Mouse (Mus musculus): ENCODE data around the gene Cdc42ep4.
A peak's percentile ranks its signal among the peaks of the same experiment; 100 is the strongest.

The Cdc42ep4 gene

GRCm38 (mm10) chr11:113777878-113778464 lies 26.3 kb upstream of the Cdc42ep4 start:
- no peak for DNase-seq (ENCODE audit: low read depth, low spot score)

DNA sequence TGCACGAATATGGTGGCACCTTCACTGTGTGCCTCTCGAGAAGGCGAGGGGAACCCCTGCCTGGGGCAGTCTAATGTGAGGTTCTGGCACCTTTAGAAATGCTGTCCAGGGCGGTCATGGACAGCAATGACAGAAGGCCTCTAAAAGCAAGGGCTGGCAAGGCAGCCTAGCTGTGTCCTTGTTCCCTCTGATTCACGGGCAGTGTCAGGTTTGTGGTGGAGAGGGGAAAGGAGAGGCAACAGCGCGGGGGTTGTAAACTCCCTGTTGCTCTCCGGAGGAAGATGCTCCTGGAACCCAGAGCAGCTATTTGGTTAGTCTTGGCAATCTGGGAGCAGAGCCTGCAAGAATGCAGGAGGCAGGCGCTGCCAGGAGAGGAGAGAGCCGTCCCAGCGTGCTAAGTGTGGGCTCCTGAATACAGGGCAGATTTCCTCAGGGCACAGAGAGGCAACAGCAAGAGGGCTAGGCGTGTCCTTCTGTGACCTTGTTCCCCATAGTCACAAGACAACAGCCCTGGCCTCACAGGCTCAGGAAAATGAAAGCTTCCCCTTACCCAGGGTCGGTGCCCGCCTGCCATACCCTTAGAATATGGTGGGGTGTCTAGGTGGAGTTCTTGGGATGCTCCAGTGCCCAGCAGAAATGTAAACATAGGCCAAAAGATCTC lies 25.3 kb upstream of the Cdc42ep4 start:
- no peak for DNase-seq (ENCODE audit: low read depth, low spot score)

DNA sequence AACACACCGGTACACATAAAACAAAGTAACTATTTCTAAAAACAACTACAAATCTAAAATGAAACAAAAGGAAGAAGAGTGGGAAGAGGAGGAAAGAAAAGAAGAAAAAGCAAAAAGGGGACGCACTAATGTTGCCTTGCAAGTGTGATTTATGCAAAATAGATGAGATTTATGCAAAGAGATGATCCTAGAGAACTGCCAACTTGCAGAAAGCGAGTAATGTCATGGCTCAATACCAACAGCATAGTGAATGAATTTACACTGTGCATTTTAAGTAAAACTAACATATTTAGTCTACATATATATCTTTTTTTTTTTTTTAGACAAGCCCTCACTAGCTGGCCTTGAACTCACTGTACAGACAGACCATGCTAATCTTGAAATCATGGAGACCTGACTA lies 23.1 kb upstream of the Cdc42ep4 start:
- no peak for DNase-seq (ENCODE audit: low read depth, low spot score)

GRCm38 (mm10) chr11:113773191-113773590 lies 21.5 kb upstream of the Cdc42ep4 start:
- no peak for DNase-seq (ENCODE audit: low read depth, low spot score)

GRCm38 (mm10) chr11:113771187-113771586 lies 19.5 kb upstream of the Cdc42ep4 start:
- no peak for DNase-seq (ENCODE audit: low read depth, low spot score)

- no peak for DNase-seq (ENCODE audit: low read depth, low spot score)
Observed at GRCm38 (mm10) chr11:113768356-113768755, 16.7 kb upstream of the Cdc42ep4 start.

DNA sequence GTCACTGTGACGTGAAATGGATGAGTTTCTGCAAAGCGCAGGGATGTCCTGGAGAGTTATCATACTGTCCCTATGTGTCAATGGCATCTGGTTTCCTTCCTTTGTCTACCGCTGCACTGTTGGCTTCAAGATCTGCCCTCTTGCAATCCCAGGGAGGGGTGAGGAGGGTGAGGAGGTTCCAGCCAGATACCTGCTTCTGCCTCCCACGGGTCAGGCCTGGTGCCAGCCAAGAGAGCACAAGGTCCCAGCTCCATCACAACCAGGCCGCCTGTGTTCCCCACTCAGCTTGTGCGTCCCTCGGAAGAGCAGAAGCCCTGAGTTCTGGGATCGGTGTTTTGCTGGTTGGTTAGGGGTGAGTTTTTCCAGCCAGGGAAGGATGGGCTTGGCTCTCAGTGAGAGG lies 15.6 kb upstream of the Cdc42ep4 start:
- DNase-seq (ENCODE audit: low read depth, low spot score) = no peak

GRCm38 (mm10) chr11:113766284-113766985 lies 14.8 kb upstream of the Cdc42ep4 start:
- no peak for DNase-seq (ENCODE audit: low read depth, low spot score)

DNA sequence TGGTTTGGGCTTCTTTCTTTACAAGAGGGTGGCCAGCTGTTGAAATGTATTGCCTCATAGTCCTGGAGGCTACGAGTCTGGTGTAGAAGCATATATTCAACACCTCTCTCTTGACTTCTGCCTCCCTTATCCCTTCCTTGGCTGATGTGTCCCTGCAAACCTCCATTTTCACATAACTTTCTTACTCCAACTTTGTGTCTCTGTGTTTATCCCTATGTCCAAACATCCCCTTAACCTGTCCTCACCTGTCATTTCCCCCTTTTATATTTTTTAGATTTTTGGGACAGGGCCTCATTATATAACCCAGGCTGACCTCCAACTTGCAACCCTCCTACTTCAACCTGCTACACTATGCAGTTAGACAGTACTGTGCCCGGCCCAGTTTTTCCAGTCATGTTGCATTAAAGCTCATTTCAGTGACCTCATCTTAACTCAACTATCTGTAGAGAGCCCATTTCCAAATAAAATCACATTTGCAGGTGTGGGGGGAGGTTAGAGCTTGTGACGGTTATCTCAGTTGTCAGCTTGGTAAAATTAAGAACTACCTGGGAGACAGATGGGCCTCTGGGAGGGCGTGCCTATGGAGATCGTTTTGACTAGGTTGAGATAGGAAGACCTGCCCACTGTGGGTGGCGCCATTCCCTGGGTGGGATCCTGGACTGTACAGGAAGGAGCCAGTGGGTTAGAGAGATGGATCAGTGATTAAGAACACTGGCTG lies 12.6 kb upstream of the Cdc42ep4 start:
- no peak for DNase-seq (ENCODE audit: low read depth, low spot score)

DNA sequence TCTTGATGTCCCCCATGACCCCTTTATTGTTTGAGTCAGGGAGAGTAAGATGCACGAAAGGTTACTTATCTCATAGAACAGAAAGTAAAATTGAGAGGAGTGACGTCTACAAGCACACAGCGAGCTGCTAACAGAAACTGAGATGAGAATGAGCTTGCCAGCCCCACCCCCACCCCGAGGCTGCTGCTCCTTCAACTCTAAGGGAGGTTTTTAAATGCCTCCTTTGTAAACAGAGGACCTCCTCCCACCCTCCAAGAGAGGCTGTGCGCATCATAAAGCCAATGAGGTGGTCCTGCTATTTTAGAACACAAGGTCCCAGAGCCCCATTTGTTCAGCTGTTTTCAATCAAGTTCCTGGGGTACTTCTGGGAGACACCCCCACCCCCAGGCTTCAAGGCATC lies 11.8 kb upstream of the Cdc42ep4 start:
- no peak for DNase-seq (ENCODE audit: low read depth, low spot score)

GRCm38 (mm10) chr11:113762136-113762797 lies 10.6 kb upstream of the Cdc42ep4 start:
- no peak for DNase-seq (ENCODE audit: low read depth, low spot score)

- no peak for DNase-seq (ENCODE audit: low read depth, low spot score)
Observed at GRCm38 (mm10) chr11:113761646-113762045, 10.0 kb upstream of the Cdc42ep4 start.

DNA sequence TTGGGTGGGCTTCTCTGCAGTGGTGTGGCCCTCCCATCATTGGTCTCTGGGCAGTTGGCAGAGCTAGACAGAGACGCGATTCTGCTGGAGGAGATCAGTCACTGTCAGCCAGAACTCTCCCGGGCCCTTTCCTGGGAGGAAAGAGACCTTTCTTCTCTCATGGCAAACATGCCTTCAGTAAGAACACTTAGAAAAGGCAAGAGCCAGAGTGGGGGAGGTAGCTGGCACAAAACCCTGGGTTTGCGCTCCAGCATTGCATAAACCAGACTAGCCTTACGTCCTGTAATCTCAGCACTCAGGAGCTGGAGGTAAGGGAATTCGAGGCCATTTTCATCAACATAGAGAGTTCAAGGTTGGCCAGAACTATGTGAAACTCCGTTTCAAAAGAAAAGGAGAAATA lies 8.8 kb upstream of the Cdc42ep4 start:
- no peak for DNase-seq (ENCODE audit: low read depth, low spot score)

GRCm38 (mm10) chr11:113758851-113759250 lies 7.2 kb upstream of the Cdc42ep4 start:
- no peak for DNase-seq (ENCODE audit: low read depth, low spot score)

DNA sequence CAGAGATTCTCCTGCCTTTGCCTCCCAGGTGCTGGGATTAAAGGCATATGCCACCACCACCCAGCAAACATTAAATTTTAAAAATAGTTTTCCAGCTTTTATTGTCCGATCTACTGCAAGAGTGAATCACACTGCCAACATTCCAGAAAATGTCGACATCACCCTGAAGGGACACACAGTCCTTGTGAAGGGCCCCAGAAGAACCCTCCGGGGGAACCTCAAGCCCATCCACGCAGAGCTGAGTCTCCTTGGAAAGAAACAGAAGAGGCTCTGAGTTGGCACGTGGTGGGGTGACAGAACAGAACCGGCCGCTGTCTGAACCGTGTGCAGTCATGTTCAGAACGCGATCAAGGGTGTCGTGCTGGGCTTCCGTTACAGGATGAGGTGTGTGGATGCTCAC lies 4.9 kb upstream of the Cdc42ep4 start:
- DNase-seq (ENCODE audit: low read depth, low spot score) = no peak

GRCm38 (mm10) chr11:113755878-113756277 lies 4.2 kb upstream of the Cdc42ep4 start:
- DNase-seq (ENCODE audit: low read depth, low spot score) = no peak

GRCm38 (mm10) chr11:113754845-113755244 lies 3.2 kb upstream of the Cdc42ep4 start:
- no peak for DNase-seq (ENCODE audit: low read depth, low spot score)

GRCm38 (mm10) chr11:113752685-113753430 lies 1.2 kb upstream of the Cdc42ep4 start:
- no peak for DNase-seq (ENCODE audit: low read depth, low spot score)

DNA sequence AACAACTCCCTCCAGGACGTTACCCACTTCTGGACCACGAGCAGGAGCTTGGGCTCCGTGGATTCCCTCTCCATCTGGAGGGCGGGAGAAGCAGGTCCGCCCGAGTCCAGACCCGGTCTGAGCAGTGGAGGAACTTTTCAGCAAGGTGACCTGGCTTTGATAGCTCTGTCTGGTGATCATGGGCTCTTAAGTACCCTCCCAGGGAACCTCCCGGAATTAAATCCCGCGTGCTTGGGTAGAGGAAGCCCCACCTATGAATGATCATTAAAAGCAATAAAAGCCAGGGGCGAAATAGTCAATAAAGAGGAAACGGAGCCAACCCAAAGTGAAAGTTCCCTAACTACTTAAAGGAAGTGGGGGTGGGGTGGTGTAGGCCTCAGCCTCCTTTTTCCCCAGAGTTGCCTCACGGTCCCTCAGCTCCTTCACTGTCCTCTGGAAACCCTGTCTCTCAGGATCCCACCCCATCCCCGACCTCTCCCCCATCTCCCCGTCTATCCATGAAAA lies 529 bp upstream of the Cdc42ep4 start:
- DNase-seq (ENCODE audit: low read depth, low spot score) = no peak

- peak; percentile 89 for DNase-seq (ENCODE audit: low read depth, low spot score)
Observed at GRCm38 (mm10) chr11:113750571-113751483, 854 bp downstream of the Cdc42ep4 start.

Measured in forelimb bud, embryonic 11.5 days (tissue).